Mouse (Mus musculus): ENCODE data around the gene Tuba3a.

Tuba3a gene

GRCm38 (mm10) chr6:125231117-125232044 is 54.5 kb downstream of the Tuba3a start, which contains the start of gene Tapbpl:
Tapbpl (minus strand) TSS chr6:125231860.
- in situ Hi-C loops (cut with MboI, MseI): no loop called here

DNA sequence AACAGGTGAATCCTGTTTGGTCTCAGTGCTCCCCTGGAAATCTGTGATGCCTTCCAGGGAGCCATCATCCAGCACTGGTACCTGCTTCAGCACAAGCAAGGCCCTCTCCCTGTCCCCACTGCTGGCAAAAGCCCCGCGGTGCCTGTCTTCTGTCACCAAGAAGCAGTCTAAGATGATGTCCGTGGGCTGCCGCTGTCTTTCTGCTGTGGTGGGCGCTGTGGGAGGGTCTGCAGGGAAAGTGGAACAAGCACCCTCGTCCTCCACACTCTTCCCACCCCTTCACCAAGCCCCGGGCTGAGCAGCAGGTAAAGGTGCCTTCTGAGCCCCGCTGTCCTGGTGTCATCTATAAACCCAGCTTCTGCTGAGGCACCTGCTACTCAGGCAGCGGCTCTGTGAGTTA is 55.3 kb downstream of the Tuba3a start:
- in situ Hi-C loops (cut with MboI, MseI): no loop called here

Measured in regulatory T cell (primary cell).